Mouse (Mus musculus) forebrain, embryonic 16.5 days (tissue): ENCODE measurements at regions not wholly inside any gene's neighbourhood (a gene's known extent, or its start where the extent isn't known, plus 50 kb on each side); places are given as distances from the start of the nearest gene placed in this dataset.
A peak's percentile ranks its signal among the peaks of the same experiment; 100 is the strongest.

Experiments
- ATAC-seq: fragments of 200-750 bp; cut with Nextera tagmentation; 2 replicates; pipeline ENCODE4 v1.8.0; 2017; ENCODE audit warnings: mild to moderate bottlenecking, moderate library complexity
- H3K27ac ChIP-seq: fragments of 300-500 bp; sonication (generic); 2 replicates; pipeline ENCODE4 v1.5.1; 2014; ENCODE audit warnings: low read length, control low read depth
- H3K27me3 ChIP-seq: fragments of 300-500 bp; sonication (generic); replicated peaks from 2 replicates; pipeline ENCODE4 v1.6.1; 2014; ENCODE audit warnings: low read length; ENCODE audit not compliant: control insufficient read depth, insufficient read depth
- H3K36me3 ChIP-seq: fragments of 300-500 bp; sonication (generic); 2 replicates; pipeline ENCODE4 v1.6.1; 2014; ENCODE audit not compliant: control insufficient read depth, insufficient read depth
- H3K4me1 ChIP-seq: fragments of 300-500 bp; sonication (generic); replicated peaks from 2 replicates; pipeline ENCODE4 v1.6.1; 2014; ENCODE audit warnings: low read length; ENCODE audit not compliant: control insufficient read depth, insufficient read depth
- H3K4me2 ChIP-seq: fragments of 300-500 bp; sonication (generic); 2 replicates; pipeline ENCODE4 v1.6.1; 2014; ENCODE audit warnings: mild to moderate bottlenecking, low read length, control low read depth
- H3K4me3 ChIP-seq: fragments of 300-500 bp; sonication (generic); replicated peaks from 2 replicates; pipeline ENCODE4 v1.5.1; 2014; ENCODE audit warnings: mild to moderate bottlenecking, low read length, control low read depth
- H3K9ac ChIP-seq: fragments of 300-500 bp; sonication (generic); replicated peaks from 2 replicates; pipeline ENCODE4 v1.6.1; 2014; ENCODE audit warnings: low read depth, low read length, control low read depth
- H3K9me3 ChIP-seq: fragments of 300-500 bp; sonication (generic); 2 replicates; pipeline ENCODE4 v1.6.1; 2016; ENCODE audit warnings: low read length; ENCODE audit not compliant: control insufficient read depth
- WGBS: fragments of 180-500 bp; shearing (Covaris S2); extraction: QIAGEN DNeasy Blood & Tissue Kit; methylation state at CpG from one replicate; pipeline ENCODE4 v1.1.7; 2014; 5-methylcytosine and 5-hydroxymethylcytosine counted together

DNA sequence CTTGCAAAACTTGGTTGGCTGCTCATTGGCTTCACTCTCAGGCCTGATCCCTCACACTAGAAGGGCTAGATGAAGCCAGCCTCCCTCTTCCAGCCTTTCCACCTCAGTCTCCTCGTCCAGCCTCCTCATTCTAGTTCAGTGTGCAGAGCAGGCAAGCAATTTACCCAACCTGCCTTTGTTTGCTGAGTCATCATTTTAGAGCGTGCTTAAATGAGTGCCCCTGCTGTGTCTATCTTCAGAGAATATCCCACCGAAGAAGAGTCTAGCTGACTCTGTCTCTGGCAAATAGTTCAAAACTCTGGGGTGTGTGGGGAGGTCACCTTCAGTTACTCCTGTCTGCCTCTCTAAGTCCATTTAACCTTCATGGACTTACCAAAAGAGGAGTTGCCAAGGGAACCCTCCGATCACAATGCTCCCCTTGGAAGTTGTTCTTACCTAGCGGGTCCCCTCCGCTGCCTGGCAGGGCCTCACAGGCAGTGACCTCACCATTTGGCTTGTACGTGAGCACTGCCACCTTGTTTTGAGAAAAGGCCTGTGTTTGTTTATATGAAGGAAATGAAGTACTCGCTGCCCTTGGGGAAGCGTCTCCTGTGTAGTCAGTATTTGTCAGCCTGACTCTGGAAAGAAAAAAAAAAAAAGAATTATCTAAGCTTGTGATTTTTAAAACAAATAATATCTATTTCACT is 175.2 kb upstream of the Irx3 start:
- H3K9me3 ChIP-seq: no peaks in the 10 kb centered on the region
- H3K36me3 ChIP-seq: no peaks in the 10 kb centered on the region
- 38% methylated on average over 9 of the region's 9 CpGs for whole genome bisulfite sequencing
- H3K9ac ChIP-seq: no peak overlapping the region
- no peak overlapping the region for H3K4me2 ChIP-seq
- peaks cover 17% of the 10 kb centered on the region for H3K4me1 ChIP-seq
- H3K27me3 ChIP-seq: no peaks in the 10 kb centered on the region; the same call in 1 of the 2 replicates
- H3K4me3 ChIP-seq: no peak overlapping the region
- no peak overlapping the region for H3K27ac ChIP-seq
- no peak for ATAC-seq

DNA sequence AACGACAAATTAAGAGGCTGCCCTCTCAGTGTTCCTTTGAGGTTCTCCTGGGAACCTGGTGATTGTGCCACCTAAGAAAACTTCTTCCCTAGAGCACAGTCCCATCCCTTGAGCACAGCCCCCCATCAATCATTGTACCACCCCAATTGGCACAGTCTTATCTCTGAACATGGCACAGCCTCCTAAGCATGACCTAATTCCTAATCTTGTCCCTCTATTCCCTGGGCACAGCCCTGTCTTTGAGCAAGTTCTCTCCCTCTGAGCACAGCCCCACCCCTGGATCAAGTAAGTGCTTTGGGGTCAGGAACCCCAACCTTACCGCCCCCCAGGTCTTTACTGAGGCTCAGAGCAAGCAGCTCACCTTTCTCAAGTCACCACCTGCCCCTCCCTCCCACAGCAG is 173.6 kb upstream of the Irx3 start:
- Histone ChIP-seq H3K27me3 (no peaks in the 10 kb centered on the region; the same call in 1 of the 2 replicates), H3K9ac (no peak overlapping the region), H3K4me2 (no peak overlapping the region), H3K4me3 (no peak overlapping the region), H3K27ac (no peak overlapping the region), H3K9me3 (no peaks in the 10 kb centered on the region), H3K36me3 (no peaks in the 10 kb centered on the region), H3K4me1 (peaks cover 17% of the 10 kb centered on the region)
- ATAC-seq: no peak
- WGBS: 86% methylated on average over 2 of the region's 2 CpGs

DNA sequence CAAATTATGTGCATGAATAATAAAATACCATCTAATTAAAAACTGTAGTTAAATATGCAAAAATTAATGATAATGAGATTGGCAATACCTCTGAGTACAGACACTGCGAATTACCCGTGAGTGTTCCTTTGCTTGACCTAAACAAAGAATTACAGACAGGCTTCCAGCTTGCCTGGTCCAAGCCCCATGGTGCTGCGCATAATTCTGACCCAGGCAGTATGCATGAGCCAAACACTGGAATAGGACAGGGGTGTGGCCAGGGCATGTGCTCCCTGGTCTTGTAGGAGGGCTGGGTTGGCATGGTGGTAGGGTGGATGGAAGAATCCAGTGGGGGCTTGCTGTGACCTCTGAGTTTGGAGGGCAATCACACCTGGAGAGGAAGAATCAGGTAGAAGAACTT is 172.8 kb upstream of the Irx3 start:
- no peak overlapping the region for H3K27ac ChIP-seq

DNA sequence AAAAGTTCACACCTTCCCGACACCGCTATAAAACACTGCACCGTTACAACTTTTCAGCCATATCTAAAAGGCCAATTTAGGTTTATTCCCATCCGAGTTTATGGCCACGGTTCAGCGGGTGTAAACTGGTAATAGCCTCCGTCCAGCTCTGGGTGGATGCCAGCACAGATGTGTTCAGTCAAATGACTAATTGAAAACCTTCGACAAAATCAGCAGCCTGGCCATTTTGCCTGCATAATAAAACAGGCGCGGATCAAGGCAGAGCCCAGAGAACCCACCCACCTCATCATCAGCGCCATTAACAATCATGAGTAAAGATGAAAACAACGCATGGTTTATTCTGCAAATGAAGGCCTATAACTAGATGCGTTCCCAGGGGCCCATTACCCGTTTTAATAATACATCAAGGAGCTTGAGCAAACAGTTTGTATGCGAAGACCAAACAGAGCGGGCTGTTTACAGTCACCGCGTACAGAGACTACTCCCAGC is 172.1 kb upstream of the Irx3 start:
- Histone ChIP-seq H3K4me3 (0 out of 2 replicates have a peak overlapping the region, but pooled peaks have one; percentile 1), H3K9me3 (no peaks in the 10 kb centered on the region), H3K27me3 (no peaks in the 10 kb centered on the region; the same call in 1 of the 2 replicates), H3K27ac (no peak overlapping the region), H3K36me3 (no peaks in the 10 kb centered on the region), H3K4me2 (peak overlapping the region; percentile 31), H3K4me1 (peaks cover 17% of the 10 kb centered on the region), H3K9ac (no peak overlapping the region)
- peak; percentile 67 for ATAC-seq
- WGBS: 16% methylated on average over 18 of the region's 18 CpGs

More for the DNA sequence above, 172.8 kb upstream of the Irx3 start:
- no peak overlapping the region for H3K9ac ChIP-seq
- H3K27me3 ChIP-seq: no peaks in the 10 kb centered on the region; the same call in 1 of the 2 replicates
- peak; percentile 69 for ATAC-seq
- no peak overlapping the region for H3K4me3 ChIP-seq
- 25% methylated on average over 3 of the region's 3 CpGs for WGBS
- H3K4me1 ChIP-seq: peaks cover 17% of the 10 kb centered on the region
- no peaks in the 10 kb centered on the region for H3K9me3 ChIP-seq
- no peaks in the 10 kb centered on the region for H3K36me3 ChIP-seq
- H3K4me2 ChIP-seq: no peak overlapping the region; the same call in 1 of the 2 replicates

DNA sequence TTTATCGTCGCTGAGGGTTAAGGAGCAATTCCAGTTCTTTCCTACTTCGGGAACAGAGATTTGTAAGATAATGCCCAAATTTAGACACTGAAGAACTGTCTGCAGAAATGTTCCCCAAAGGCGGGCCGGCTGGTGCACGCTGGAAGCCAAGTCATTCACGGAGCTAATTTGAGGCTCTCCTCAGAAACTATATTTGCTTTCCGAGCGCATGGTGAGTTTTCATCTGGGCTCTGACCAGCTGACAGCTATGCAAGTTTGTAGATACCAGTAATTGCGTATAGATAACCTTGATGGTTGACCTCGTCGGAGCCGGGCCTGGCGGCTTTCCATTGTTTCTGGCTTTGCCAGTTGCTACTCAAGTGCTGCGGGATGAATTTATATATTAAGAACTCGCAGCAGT is 165.5 kb upstream of the Irx3 start:
- Histone ChIP-seq H3K27me3 (no peaks in the 10 kb centered on the region), H3K4me1 (no peaks in the 10 kb centered on the region), H3K4me3 (no peak overlapping the region), H3K4me2 (no peak overlapping the region), H3K9ac (no peak overlapping the region), H3K27ac (no peak overlapping the region), H3K36me3 (no peaks in the 10 kb centered on the region), H3K9me3 (no peaks in the 10 kb centered on the region)
- 71% methylated on average over 16 of the region's 16 CpGs for WGBS
- no peak for ATAC-seq

DNA sequence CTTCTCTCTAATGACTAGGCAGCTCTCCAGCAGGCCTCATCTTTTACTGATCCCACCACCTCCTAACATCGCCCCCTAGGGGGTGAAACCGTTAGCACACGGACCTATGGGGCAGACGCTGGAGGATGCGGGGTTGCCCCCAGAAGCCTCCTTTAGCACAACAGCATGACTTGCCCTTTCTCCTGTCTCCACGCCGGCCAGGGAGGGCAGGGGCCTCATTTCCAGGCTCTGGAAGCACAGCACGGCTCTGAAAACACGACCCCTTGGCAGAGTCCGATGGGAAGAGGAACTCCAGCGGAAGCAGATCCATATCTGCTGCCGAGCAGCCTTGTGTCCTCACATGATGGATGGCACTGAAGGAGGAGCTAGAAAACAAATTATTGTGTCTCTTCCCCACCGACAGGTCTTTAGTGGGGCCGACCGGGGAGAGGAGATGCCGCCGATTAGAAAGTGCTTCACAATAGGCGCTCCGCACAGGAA is 165.1 kb upstream of the Irx3 start:
- Histone ChIP-seq H3K4me3 (no peak overlapping the region), H3K4me1 (no peaks in the 10 kb centered on the region), H3K4me2 (no peak overlapping the region), H3K9me3 (no peaks in the 10 kb centered on the region), H3K27ac (no peak overlapping the region), H3K9ac (no peak overlapping the region), H3K36me3 (no peaks in the 10 kb centered on the region), H3K27me3 (no peaks in the 10 kb centered on the region)
- 63% methylated on average over 19 of the region's 19 CpGs for WGBS
- ATAC-seq: no peak

DNA sequence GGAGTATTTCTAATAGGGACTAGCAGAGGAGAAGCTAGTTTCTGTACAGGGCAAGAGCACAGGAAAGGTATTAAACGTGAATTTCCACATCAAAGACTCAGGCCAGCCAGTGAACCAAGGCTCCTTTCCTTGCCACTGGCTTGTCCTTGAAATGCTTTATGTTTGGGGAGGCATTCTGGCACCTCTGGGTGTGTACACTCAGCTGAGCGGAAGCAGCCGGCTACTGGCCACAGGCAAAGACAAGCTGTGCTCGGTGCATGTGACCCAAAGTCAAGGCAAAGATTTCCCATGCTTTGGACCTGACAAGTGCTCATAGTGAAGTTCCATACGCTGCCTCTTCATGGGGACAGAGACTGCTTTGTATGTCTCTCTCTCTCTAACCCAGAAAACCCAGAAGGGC is 159.8 kb upstream of the Irx3 start:
- Histone ChIP-seq H3K4me2 (no peak overlapping the region), H3K27me3 (no peaks in the 10 kb centered on the region), H3K9me3 (no peaks in the 10 kb centered on the region), H3K4me1 (no peaks in the 10 kb centered on the region), H3K9ac (no peak overlapping the region), H3K36me3 (no peaks in the 10 kb centered on the region), H3K27ac (no peak overlapping the region), H3K4me3 (no peak overlapping the region)
- ATAC-seq: no peak
- WGBS: 81% methylated on average over 5 of the region's 5 CpGs

DNA sequence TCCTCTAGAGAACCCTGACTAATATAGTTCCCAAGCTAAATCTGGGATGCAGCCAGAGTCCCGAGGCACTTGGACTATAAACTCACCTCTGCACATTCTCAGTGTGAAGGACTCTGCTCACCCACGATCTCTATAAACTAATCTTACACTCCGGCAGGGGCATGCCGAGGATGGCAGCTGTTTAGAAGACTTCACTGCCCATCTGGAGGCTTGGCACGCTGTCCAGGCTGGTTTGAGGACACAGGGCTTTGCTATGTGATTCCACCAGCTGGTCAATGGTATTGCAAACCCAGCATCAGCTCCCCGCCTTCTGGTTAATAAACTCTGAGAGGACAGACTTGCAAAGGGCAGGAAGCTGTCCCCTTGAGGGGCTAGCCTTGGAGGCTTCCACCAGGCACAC is 153.3 kb upstream of the Irx3 start:
- no peaks in the 10 kb centered on the region for H3K4me1 ChIP-seq
- ATAC-seq: no peak
- WGBS: 75% methylated on average over 6 of the region's 6 CpGs

DNA sequence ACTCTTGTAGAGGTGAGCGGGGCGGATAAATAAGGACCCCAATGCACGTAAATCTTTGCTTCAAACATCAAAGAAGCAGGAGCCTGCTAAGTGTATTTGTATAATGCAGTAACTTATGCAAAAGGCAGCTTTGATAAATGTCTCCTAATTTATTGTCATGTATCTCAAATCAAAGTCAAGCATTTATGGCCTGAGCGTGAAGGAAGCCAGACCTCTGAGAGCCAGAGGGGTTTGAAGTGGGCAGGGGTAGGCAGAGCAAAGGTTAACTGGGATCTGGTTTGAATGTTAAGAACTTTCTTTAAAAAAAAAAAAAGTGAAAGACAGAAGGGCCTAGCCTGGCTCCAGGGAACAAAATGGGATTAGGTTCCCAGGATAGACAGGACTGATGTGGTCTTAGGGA is 151.1 kb upstream of the Irx3 start:
- no peak overlapping the region for H3K4me2 ChIP-seq
- H3K27me3 ChIP-seq: no peaks in the 10 kb centered on the region
- H3K4me1 ChIP-seq: 0 out of 2 replicates have a peak, but pooled peaks cover 2% of the 10 kb centered on the region
- no peak overlapping the region for H3K27ac ChIP-seq
- H3K9ac ChIP-seq: no peak overlapping the region
- ATAC-seq: no peak
- H3K4me3 ChIP-seq: no peak overlapping the region
- H3K9me3 ChIP-seq: no peaks in the 10 kb centered on the region
- no peaks in the 10 kb centered on the region for H3K36me3 ChIP-seq
- 89% methylated on average over 4 of the region's 4 CpGs for WGBS

More for the DNA sequence above, 153.3 kb upstream of the Irx3 start:
- Histone ChIP-seq H3K9me3 (no peaks in the 10 kb centered on the region), H3K27ac (no peak overlapping the region), H3K4me2 (no peak overlapping the region), H3K36me3 (no peaks in the 10 kb centered on the region), H3K4me3 (no peak overlapping the region), H3K9ac (no peak overlapping the region), H3K27me3 (no peaks in the 10 kb centered on the region)
